Mouse (Mus musculus) embryonic facial prominence, embryonic 14.5 days (tissue): ENCODE data around the gene Slc9a6. TPM values are rescaled to one million over a fixed set of nuclear protein-coding genes. Genes with fewer than 3 reads are reported as not detected.

Source experiments
- ATAC-seq: fragments of 200-750 bp; cut with Nextera tagmentation; 2 replicates; pipeline ENCODE4 v1.8.0; 2017; ENCODE audit warnings: low read depth, moderate number of reproducible peaks, moderate TSS enrichment
- DNase-seq: peaks from one replicate; pipeline ENCODE4 v3.0.0-alpha.2; 2015; ENCODE audit warnings: low spot score
- H3K27ac ChIP-seq: fragments of 300-500 bp; sonication (generic); replicated peaks from 2 replicates; pipeline ENCODE4 v1.5.1; 2014; ENCODE audit warnings: low read depth, mild to moderate bottlenecking, low read length, moderate library complexity
- H3K27me3 ChIP-seq: fragments of 300-500 bp; sonication (generic); replicated peaks from 2 replicates; pipeline ENCODE4 v1.6.1; 2014; ENCODE audit warnings: low read length; ENCODE audit not compliant: control insufficient read depth, insufficient read depth
- H3K36me3 ChIP-seq: fragments of 300-500 bp; sonication (generic); 2 replicates; pipeline ENCODE4 v1.6.1; 2014; ENCODE audit warnings: low read length, mixed read lengths; ENCODE audit not compliant: control insufficient read depth, insufficient read depth
- H3K4me1 ChIP-seq: fragments of 300-500 bp; sonication (generic); 2 replicates; pipeline ENCODE4 v1.6.1; 2014; ENCODE audit warnings: antibody characterized with exemption, low read length; ENCODE audit not compliant: control insufficient read depth, insufficient read depth
- H3K4me2 ChIP-seq: fragments of 300-500 bp; sonication (generic); 2 replicates; pipeline ENCODE4 v1.6.1; 2014; ENCODE audit warnings: low read depth, mild to moderate bottlenecking, low read length, moderate library complexity, mixed read lengths
- H3K4me3 ChIP-seq: fragments of 300-500 bp; sonication (generic); 2 replicates; pipeline ENCODE4 v1.5.1; 2014; ENCODE audit warnings: low read depth, mild to moderate bottlenecking, low read length
- H3K9ac ChIP-seq: fragments of 300-500 bp; sonication (generic); 2 replicates; pipeline ENCODE4 v1.6.1; 2014; ENCODE audit warnings: low read depth, mild to moderate bottlenecking, low read length, moderate library complexity, mixed read lengths
- H3K9me3 ChIP-seq: fragments of 300-500 bp; sonication (generic); 2 replicates; pipeline ENCODE4 v1.6.1; 2016; ENCODE audit warnings: low read length; ENCODE audit not compliant: control insufficient read depth
- WGBS: fragments of 180-500 bp; shearing (Covaris S2); extraction: QIAGEN DNeasy Blood & Tissue Kit; methylation state at CpG from one replicate; pipeline ENCODE4 v1.1.7; 2014; 5-methylcytosine and 5-hydroxymethylcytosine counted together
- polyA plus RNA-seq: library from polyadenylated mRNA; unstranded; fragments of >200 nt; fragmentation: Nextera tagmentation; extraction: Ambion mirVana; gene quantifications from 2 replicates; pipeline ENCODE4 v1.2.1, GENCODE M21; 2014

Gene Slc9a6
- polyA plus RNA-seq, 1 experiment from 2014 or later, result 11.8 TPM

DNA sequence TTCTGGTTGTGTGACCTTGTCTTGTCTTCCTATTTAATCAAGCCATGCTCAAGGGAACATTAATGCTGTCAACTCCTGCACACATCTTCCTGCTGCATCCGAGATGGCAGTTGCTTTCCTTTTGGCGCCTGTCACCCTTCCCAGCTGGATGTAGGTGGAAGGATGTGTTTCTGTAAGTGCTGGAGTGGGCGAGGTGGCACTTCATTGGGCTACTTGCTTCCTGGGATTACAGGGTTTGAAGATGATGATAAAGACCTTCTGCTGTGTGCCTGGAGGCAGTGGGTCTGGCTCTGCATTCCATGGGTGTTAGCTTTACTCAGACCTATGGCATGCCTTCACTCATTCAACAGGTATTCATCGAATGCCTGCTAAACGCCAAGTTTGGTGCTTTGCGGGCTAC, 68.2 kb downstream of the Slc9a6 start:
- H3K4me1 ChIP-seq, result no peaks in the 10 kb centered on the region
- 83% methylated on average over 6 of the region's 6 CpGs for WGBS
- no peak overlapping the region for H3K9ac ChIP-seq
- H3K36me3 ChIP-seq, result no peaks in the 10 kb centered on the region
- H3K4me2 ChIP-seq, result no peak overlapping the region
- no peak for ATAC-seq
- no peak overlapping the region for H3K27ac ChIP-seq
- H3K9me3 ChIP-seq, result no peaks in the 10 kb centered on the region
- no peak overlapping the region for H3K4me3 ChIP-seq
- H3K27me3 ChIP-seq, result no peaks in the 10 kb centered on the region
- no peak for DNase-seq

DNA sequence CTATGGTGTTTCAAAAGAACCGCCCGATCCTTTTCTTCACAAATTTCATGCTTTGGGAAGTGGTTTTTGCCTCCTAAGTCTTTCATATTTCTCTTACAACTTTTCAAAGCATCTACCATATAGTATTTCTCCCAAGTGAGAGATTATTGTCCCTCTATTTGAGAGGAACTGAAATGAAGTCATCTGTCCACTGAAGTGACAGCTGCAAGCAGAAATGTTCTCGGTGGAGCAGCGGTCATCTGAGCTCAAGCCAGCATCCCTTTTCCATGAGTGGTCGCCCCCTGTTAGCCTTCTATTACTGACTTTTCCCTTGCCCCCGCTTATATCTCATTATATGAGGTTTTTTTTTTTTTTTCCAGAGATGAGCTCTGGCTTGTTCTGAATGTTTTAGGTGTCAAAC, 69.5 kb downstream of the Slc9a6 start:
- Histone ChIP-seq H3K4me1 (no peaks in the 10 kb centered on the region), H3K4me3 (no peak overlapping the region), H3K27me3 (no peaks in the 10 kb centered on the region), H3K27ac (no peak overlapping the region), H3K9me3 (no peaks in the 10 kb centered on the region), H3K36me3 (no peaks in the 10 kb centered on the region), H3K4me2 (no peak overlapping the region), H3K9ac (no peak overlapping the region)
- DNase-seq, result no peak
- WGBS, result 59% methylated on average over 6 of the region's 6 CpGs
- no peak for ATAC-seq

DNA sequence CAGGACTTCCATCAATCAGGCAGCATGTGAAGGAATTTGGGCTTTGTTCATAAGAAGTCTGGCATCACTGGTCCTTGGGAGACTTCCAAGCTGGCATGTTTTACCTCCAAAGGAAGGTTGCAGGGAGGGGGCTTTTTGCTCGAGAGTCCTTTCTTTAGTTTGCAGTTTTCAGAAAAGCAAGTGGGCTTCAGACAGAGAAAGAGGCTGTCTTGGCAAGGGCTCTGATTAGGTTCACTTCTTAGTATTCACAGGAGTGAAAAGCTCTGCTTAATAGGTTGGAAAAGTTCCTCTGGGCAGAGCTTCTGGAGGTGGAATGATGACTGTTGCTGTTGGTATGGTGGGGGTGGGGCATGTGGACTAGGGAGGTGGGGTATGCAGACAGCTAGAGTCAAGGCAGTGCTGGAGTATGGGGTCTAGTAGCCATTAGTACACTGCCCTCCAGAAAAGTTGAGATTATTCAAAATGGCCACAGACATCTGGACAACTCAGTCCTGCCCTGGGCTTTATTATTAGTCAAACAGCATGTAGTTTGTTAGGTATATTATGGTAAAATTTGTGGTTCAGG, 72.7 kb downstream of the Slc9a6 start:
- WGBS, result 54% methylated on average over 1 of the region's 1 CpGs
- no peaks in the 10 kb centered on the region for H3K27me3 ChIP-seq
- H3K4me1 ChIP-seq, result no peaks in the 10 kb centered on the region
- no peaks in the 10 kb centered on the region for H3K9me3 ChIP-seq
- ATAC-seq, result no peak
- no peak overlapping the region for H3K4me2 ChIP-seq
- no peak for DNase-seq
- no peak overlapping the region for H3K9ac ChIP-seq
- no peak overlapping the region for H3K27ac ChIP-seq
- no peak overlapping the region for H3K4me3 ChIP-seq
- no peaks in the 10 kb centered on the region for H3K36me3 ChIP-seq

DNA sequence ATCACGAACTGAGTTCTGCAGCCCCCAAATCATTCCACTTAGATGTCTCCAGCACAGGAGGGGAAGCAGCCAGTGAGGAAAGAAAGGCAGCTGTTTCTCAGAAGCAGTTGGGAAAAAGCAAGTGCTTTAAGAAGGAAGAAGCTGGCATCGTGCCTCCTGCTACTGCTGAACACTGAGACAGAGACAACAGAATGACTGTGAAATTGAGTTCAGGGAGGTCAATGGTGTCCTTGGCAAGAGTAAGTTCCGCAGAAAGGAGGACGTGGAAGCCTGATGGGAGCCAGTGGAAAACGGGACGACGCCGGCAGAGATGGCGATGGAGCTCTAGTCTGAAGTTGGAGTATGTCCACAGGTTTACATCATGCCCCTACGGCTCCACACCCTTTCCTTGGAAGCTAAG, 74.0 kb downstream of the Slc9a6 start:
- no peaks in the 10 kb centered on the region for H3K27me3 ChIP-seq
- ATAC-seq (no peak), DNase-seq (no peak)
- H3K4me3 ChIP-seq, result no peak overlapping the region
- H3K4me2 ChIP-seq, result no peak overlapping the region
- no peak overlapping the region for H3K27ac ChIP-seq
- no peaks in the 10 kb centered on the region for H3K4me1 ChIP-seq
- H3K36me3 ChIP-seq, result no peaks in the 10 kb centered on the region
- H3K9ac ChIP-seq, result no peak overlapping the region
- 80% methylated on average over 10 of the region's 10 CpGs for WGBS
- H3K9me3 ChIP-seq, result no peaks in the 10 kb centered on the region

DNA sequence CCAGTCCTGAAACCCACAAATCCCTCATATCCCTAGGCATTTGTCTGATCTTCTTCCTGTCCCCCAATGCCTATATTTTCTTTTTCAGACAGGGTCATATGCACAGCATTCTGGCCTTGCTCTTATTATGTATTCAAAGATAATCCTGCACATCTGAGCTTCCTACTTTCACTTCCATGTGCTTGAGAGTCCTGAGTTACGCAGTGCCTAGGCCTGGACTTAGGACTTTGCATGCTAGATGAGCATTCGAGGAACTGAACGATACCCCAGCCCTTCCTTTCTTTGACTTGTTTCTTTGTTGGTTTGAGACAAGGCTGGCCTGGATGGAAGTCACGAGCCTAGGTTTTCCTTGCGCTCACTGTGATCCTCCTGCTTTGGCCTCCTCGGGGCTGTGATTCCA, 83.0 kb downstream of the Slc9a6 start:
- ATAC-seq, result no peak
- H3K36me3 ChIP-seq, result no peaks in the 10 kb centered on the region
- 86% methylated on average over 6 of the region's 6 CpGs for WGBS
- H3K4me1 ChIP-seq, result no peaks in the 10 kb centered on the region
- no peak for DNase-seq
- H3K4me3 ChIP-seq, result no peak overlapping the region
- H3K4me2 ChIP-seq, result no peak overlapping the region
- H3K27me3 ChIP-seq, result no peaks in the 10 kb centered on the region
- no peak overlapping the region for H3K9ac ChIP-seq
- H3K27ac ChIP-seq, result no peak overlapping the region
- H3K9me3 ChIP-seq, result no peaks in the 10 kb centered on the region

DNA sequence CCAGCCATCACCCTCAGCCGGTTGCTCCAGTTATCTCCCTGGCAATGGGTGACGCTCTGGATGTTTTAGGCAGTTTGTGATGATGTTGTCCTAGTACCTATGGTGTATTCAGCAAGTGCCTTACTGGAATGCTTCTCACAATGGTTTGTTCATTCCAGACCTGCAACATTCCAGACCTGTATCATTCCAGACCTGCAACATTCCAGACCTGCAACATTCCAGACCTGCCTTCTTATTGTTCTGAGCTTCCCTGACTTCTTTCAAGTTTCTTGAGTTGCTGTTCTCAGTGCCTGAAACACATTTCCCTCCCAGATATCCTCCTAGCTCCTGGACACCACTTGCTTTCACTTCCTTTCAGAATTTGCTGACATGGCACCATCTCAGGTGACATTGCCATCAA, 85.0 kb downstream of the Slc9a6 start:
- Histone ChIP-seq H3K36me3 (no peaks in the 10 kb centered on the region), H3K27ac (no peak overlapping the region), H3K9me3 (no peaks in the 10 kb centered on the region), H3K27me3 (no peaks in the 10 kb centered on the region), H3K4me1 (no peaks in the 10 kb centered on the region), H3K4me3 (no peak overlapping the region), H3K9ac (no peak overlapping the region), H3K4me2 (no peak overlapping the region)
- ATAC-seq, result no peak
- 89% methylated on average over 2 of the region's 2 CpGs for WGBS
- DNase-seq, result no peak

DNA sequence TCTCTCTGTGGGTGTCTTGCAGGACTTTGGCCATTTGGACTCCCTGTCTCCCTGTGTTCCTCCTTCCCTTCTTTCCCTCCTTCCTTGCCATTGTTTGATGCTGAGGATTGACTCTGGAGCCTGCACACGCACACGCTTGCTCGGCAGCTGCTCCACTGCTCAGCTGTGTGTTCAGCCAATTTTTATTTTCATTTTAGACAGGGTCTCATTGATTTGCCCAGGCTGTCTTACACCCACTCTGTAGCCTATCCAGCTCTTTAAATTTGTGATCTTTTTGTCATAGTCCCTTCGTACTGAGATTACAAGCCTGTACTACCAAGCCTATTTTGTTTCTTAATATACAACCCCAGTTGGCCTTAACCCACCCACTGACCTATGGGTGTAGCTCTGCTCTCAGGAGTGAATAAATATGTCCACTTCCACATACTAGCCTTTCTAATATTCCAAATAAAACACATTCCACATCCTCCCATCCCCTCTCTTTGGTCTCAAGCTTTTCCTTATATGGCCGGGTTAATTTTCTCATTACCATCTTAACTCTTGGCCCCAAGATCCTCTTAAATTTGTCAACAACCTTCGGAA, 87.7 kb downstream of the Slc9a6 start:
- 75% methylated on average over 6 of the region's 6 CpGs for whole genome bisulfite sequencing
- no peaks in the 10 kb centered on the region for H3K36me3 ChIP-seq
- ATAC-seq (no peak), DNase-seq (no peak)
- H3K27me3 ChIP-seq, result no peaks in the 10 kb centered on the region
- H3K4me2 ChIP-seq, result no peak overlapping the region
- no peaks in the 10 kb centered on the region for H3K4me1 ChIP-seq
- H3K9me3 ChIP-seq, result no peaks in the 10 kb centered on the region
- no peak overlapping the region for H3K4me3 ChIP-seq
- H3K27ac ChIP-seq, result no peak overlapping the region
- no peak overlapping the region for H3K9ac ChIP-seq

DNA sequence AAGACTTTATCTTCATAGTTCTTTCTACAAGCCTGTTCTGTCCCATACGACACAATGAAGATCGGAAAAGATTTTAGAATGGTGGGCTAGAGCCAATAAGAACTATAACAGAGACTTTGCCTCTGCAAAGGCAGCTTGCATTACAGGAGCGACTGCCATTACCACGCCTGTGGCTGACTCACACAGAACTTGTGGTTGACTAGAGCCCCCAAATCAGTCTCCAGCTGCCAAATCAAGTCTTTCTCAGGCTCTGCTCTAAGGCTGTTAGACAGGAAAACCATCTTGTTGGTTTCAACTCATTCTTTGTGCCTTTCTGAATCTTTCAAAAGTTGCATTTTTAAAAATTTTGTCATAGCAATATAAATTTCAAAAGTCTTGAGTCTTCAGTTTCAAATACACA, 88.3 kb downstream of the Slc9a6 start:
- no peak overlapping the region for H3K9ac ChIP-seq
- WGBS, result 69% methylated on average over 4 of the region's 4 CpGs
- no peak overlapping the region for H3K4me3 ChIP-seq
- no peaks in the 10 kb centered on the region for H3K9me3 ChIP-seq
- no peaks in the 10 kb centered on the region for H3K27me3 ChIP-seq
- H3K4me2 ChIP-seq, result no peak overlapping the region
- ATAC-seq, result no peak
- H3K4me1 ChIP-seq, result no peaks in the 10 kb centered on the region
- peak; percentile 48 for DNase-seq
- no peaks in the 10 kb centered on the region for H3K36me3 ChIP-seq
- no peak overlapping the region for H3K27ac ChIP-seq

DNA sequence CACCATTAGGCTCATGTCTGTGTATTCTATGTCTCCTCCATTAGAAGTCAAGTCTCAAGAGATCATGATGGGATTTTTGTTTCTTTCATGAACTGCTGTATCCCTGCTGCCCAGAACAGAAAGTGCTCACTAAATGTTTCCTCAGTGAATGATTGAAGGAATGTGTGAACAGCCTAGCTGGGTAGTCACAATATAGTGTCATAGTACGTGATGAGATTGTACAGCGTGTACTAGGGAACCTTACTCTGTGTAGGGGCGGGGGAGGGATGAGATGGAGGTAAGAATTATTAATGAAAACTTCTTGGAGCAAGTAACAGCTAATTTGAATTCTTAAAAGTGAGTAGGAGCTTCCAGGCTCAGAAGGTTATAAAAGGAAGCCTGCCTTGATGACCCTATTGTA, 91.7 kb downstream of the Slc9a6 start:
- no peak for ATAC-seq
- no peak for DNase-seq
- no peaks in the 10 kb centered on the region for H3K36me3 ChIP-seq
- H3K4me2 ChIP-seq, result no peak overlapping the region
- no peaks in the 10 kb centered on the region for H3K27me3 ChIP-seq
- no peak overlapping the region for H3K4me3 ChIP-seq
- WGBS, result 84% methylated on average over 3 of the region's 3 CpGs
- H3K9me3 ChIP-seq, result no peaks in the 10 kb centered on the region
- H3K27ac ChIP-seq, result no peak overlapping the region
- no peak overlapping the region for H3K9ac ChIP-seq
- H3K4me1 ChIP-seq, result no peaks in the 10 kb centered on the region
